In genomic region chrX:155214291-155215136, GRCm38 (mm10) we compare ENCODE assay signal across 8 mouse cellular contexts. TPM values are rescaled to one million over a fixed set of nuclear protein-coding genes. Genes with fewer than 3 reads are reported as not detected.
DNase-seq lines count a peak whose midpoint lies in the region; ATAC-seq and TF ChIP-seq lines count a peak whose summit lies in the region.
"Had no signal": no experiment of that assay in that cellular context is flagged by ENCODE, and none has a peak within 500 bp of the region (broad histone marks: within the 10 kb centered on the region; RNA-seq: fewer than 3 reads in every experiment).

No protein-coding gene starts in this region.

- H3K79me2 ChIP-seq in MEL (ENCODE audit: control insufficient read depth, insufficient read depth, low read length, poor library complexity): peaks cover 2% of the 10 kb centered on the region

- no peak for TF ChIP-seq RAD21 in MEL (IDR thresholded peaks at IDR 0.05; ENCODE audit: low read depth, low read length)

- peak overlapping the region; percentile 51 for H3K4me2 ChIP-seq in kidney, embryonic 16.5 days (replicated peaks; ENCODE audit: low read depth, low read length)
- H3K4me2 ChIP-seq in kidney, embryonic 14.5 days (replicated peaks; ENCODE audit: low read depth, low read length): no peak overlapping the region
- no peak overlapping the region for H3K4me2 ChIP-seq in midbrain, embryonic 11.5 days

- H3K9me3 ChIP-seq in kidney, embryonic 16.5 days (ENCODE audit: low read length): no peaks in the 10 kb centered on the region
- no peaks in the 10 kb centered on the region for H3K9me3 ChIP-seq in kidney, embryonic 14.5 days (ENCODE audit: control insufficient read depth, low read length)
- no peaks in the 10 kb centered on the region for H3K9me3 ChIP-seq in MEL (replicated peaks; ENCODE audit: insufficient read depth, low read length)
- no peaks in the 10 kb centered on the region for H3K9me3 ChIP-seq in midbrain, embryonic 11.5 days (ENCODE audit: control insufficient read depth, low read length)

- no peak overlapping the region for H3K9ac ChIP-seq in kidney, embryonic 16.5 days (replicated peaks; ENCODE audit: low read length)
- H3K9ac ChIP-seq in kidney, embryonic 14.5 days (ENCODE audit: low read depth, low read length): no peak overlapping the region
- H3K9ac ChIP-seq in MEL (ENCODE audit: control insufficient read depth, low read depth, low read length, poor library complexity, severe bottlenecking): peak overlapping the region; percentile 76
- H3K9ac ChIP-seq in midbrain, embryonic 11.5 days (ENCODE audit: low read length): no peak overlapping the region

- WGBS in kidney, embryonic 16.5 days: 70% methylated on average over 5 of the region's 5 CpGs
- WGBS in kidney, embryonic 14.5 days: 88% methylated on average over 5 of the region's 5 CpGs
- 89% methylated on average over 5 of the region's 5 CpGs for WGBS in midbrain, embryonic 11.5 days

- no peaks in the 10 kb centered on the region for H3K4me1 ChIP-seq in kidney, embryonic 16.5 days (ENCODE audit: insufficient read depth, low read length)
- no peaks in the 10 kb centered on the region for H3K4me1 ChIP-seq in kidney, embryonic 14.5 days (ENCODE audit: control insufficient read depth, insufficient read depth, low read length)
- H3K4me1 ChIP-seq in MEL (ENCODE audit: control insufficient read depth in 1 of 2, insufficient read depth in 2 of 2, low read length in 2 of 2): peaks cover 0 to 2% of the 10 kb centered on the region in 2 experiments; a peak in 1 of 4 replicates
- H3K4me1 ChIP-seq in midbrain, embryonic 11.5 days (ENCODE audit: control insufficient read depth, insufficient read depth, low read length): no peaks in the 10 kb centered on the region

- no peak for ATAC-seq in kidney, embryonic 16.5 days (ENCODE audit: low FRiP score, low TSS enrichment)
- ATAC-seq in kidney, embryonic 14.5 days (ENCODE audit: low FRiP score, low TSS enrichment): no peak
- no peak for ATAC-seq in midbrain, embryonic 11.5 days (ENCODE audit: low FRiP score)

- peak overlapping the region; percentile 51 for H3K4me3 ChIP-seq in kidney, embryonic 16.5 days (ENCODE audit: low read length)
- no peak overlapping the region for H3K4me3 ChIP-seq in kidney, embryonic 14.5 days (ENCODE audit: low read length)
- peak overlapping the region in 1 of 2 experiments; percentile 98; a peak in 2 of 4 replicates for H3K4me3 ChIP-seq in MEL (ENCODE audit: control insufficient read depth in 1 of 2, insufficient read depth in 1 of 2, low read depth in 2 of 2, low read length in 2 of 2)
- H3K4me3 ChIP-seq in midbrain, embryonic 11.5 days (ENCODE audit: low read depth, low read length): no peak overlapping the region

- peak; percentile 70 for DNase-seq in MEL (ENCODE audit: low read depth, low spot score)
- peak; percentile 9 for DNase-seq in induced T-regulatory cell, adult 2 months (ENCODE audit: low read depth)
- DNase-seq in lung, postnatal 36 days: peak; percentile 56
- DNase-seq in midbrain, embryonic 11.5 days (ENCODE audit: low spot score, missing footprints): no peak
- no peak for DNase-seq in gastrocnemius, postnatal 10 days
- DNase-seq: retina, postnatal 1 day had no signal

- no peaks in the 10 kb centered on the region for H3K36me3 ChIP-seq in kidney, embryonic 16.5 days (ENCODE audit: insufficient read depth, low read length)
- H3K36me3 ChIP-seq in kidney, embryonic 14.5 days (ENCODE audit: control insufficient read depth, insufficient read depth, low read length): no peaks in the 10 kb centered on the region
- peaks cover 2 to 7% of the 10 kb centered on the region in 2 experiments; a peak in 3 of 4 replicates for H3K36me3 ChIP-seq in MEL (ENCODE audit: control insufficient read depth in 1 of 2, insufficient read depth in 2 of 2, low read length in 2 of 2)
- no peaks in the 10 kb centered on the region for H3K36me3 ChIP-seq in midbrain, embryonic 11.5 days (ENCODE audit: control insufficient read depth, insufficient read depth, low read length)

- no peak for TF ChIP-seq CTCF in MEL (IDR thresholded peaks at IDR 0.05 in 2 of 3, conservative IDR thresholded peaks at IDR 0.05 in 1 of 3; ENCODE audit: control insufficient read depth in 1 of 3, insufficient read depth in 1 of 3, low read depth in 2 of 3, low read length in 3 of 3, poor library complexity in 1 of 3, severe bottlenecking in 1 of 3)

- no peak for TF ChIP-seq POLR2A in MEL (IDR thresholded peaks at IDR 0.05; ENCODE audit: control insufficient read depth in 1 of 2, insufficient read depth in 1 of 2, low read depth in 1 of 2, low read length in 2 of 2, poor library complexity in 1 of 2)

- no peak overlapping the region for H3K27ac ChIP-seq in kidney, embryonic 16.5 days (ENCODE audit: low read length)
- no peak overlapping the region for H3K27ac ChIP-seq in kidney, embryonic 14.5 days (ENCODE audit: low read depth, low read length)
- peak overlapping the region; percentile 40; the same call in 1 of the 2 replicates for H3K27ac ChIP-seq in MEL (ENCODE audit: control insufficient read depth, low read depth, low read length)
- H3K27ac ChIP-seq in midbrain, embryonic 11.5 days (ENCODE audit: low read depth, low read length): no peak overlapping the region

- H3K27me3 ChIP-seq in kidney, embryonic 16.5 days (ENCODE audit: insufficient read depth, low read length): no peaks in the 10 kb centered on the region
- no peaks in the 10 kb centered on the region for H3K27me3 ChIP-seq in kidney, embryonic 14.5 days (ENCODE audit: control insufficient read depth, insufficient read depth, low read length)
- no peaks in the 10 kb centered on the region for H3K27me3 ChIP-seq in MEL (ENCODE audit: control insufficient read depth in 1 of 2, insufficient read depth in 2 of 2, low read length in 2 of 2)
- no peaks in the 10 kb centered on the region for H3K27me3 ChIP-seq in midbrain, embryonic 11.5 days (ENCODE audit: control insufficient read depth, insufficient read depth, low read length)

- peak in 1 of 2 experiments; percentile 21; a peak in 1 of 4 replicates for TF ChIP-seq EP300 in MEL (IDR thresholded peaks at IDR 0.05; ENCODE audit: low read depth in 1 of 2, low read length in 2 of 2)

TF ChIP-seq in MEL, 35 proteins besides CTCF, POLR2A, EP300 and RAD21:
- TF ChIP-seq HCFC1 (IDR thresholded peaks at IDR 0.05; ENCODE audit: low read depth, low read length): no peak
- TF ChIP-seq ZKSCAN1 (IDR thresholded peaks at IDR 0.05; ENCODE audit: low read depth, low read length): peak; percentile 33; the same call in 1 of the 2 replicates
- no peak for TF ChIP-seq E2F4 (IDR thresholded peaks at IDR 0.05; ENCODE audit: borderline replicate concordance, low read depth, low read length)
- peak; percentile 98 for TF ChIP-seq ZNF384 (IDR thresholded peaks at IDR 0.05; ENCODE audit: low read depth, low read length)
- no peak for TF ChIP-seq ELF1 (IDR thresholded peaks at IDR 0.05; ENCODE audit: low read depth, low read length)
- TF ChIP-seq MEF2A (IDR thresholded peaks at IDR 0.05; ENCODE audit: extremely low read depth, insufficient replicate concordance, low read depth, low read length, poor library complexity, severe bottlenecking): no peak
- no peak for TF ChIP-seq MXI1 (IDR thresholded peaks at IDR 0.05; ENCODE audit: low read depth, low read length)
- TF ChIP-seq MAFK (IDR thresholded peaks at IDR 0.05; ENCODE audit: borderline replicate concordance, low read depth, low read length): no peak
- TF ChIP-seq RCOR1 (IDR thresholded peaks at IDR 0.05; ENCODE audit: low read depth, low read length): no peak
- TF ChIP-seq MAZ (IDR thresholded peaks at IDR 0.05; ENCODE audit: low read depth, low read length): no peak
- peak; percentile 34; the same call in 1 of the 2 replicates for TF ChIP-seq SIN3A (IDR thresholded peaks at IDR 0.05; ENCODE audit: low read length)
- no peak for TF ChIP-seq USF2 (IDR thresholded peaks at IDR 0.05; ENCODE audit: borderline replicate concordance in 1 of 2, insufficient read depth in 1 of 2, low read depth in 1 of 2, low read length in 2 of 2)
- no peak for TF ChIP-seq NRF1 (IDR thresholded peaks at IDR 0.05; ENCODE audit: insufficient read depth, low read depth, low read length, poor library complexity, severe bottlenecking)
- peak; percentile 16; the same call in 1 of the 2 replicates for TF ChIP-seq ETS1 (IDR thresholded peaks at IDR 0.05; ENCODE audit: low read depth, low read length)
- no peak for TF ChIP-seq CHD2 (IDR thresholded peaks at IDR 0.05; ENCODE audit: low read length)

RNA-seq across cellular contexts. Expression of gene Sat1, which starts 1.7 kb away (rescaled TPM):
- 207 and 217 TPM in 2 replicates for polyA plus RNA-seq in kidney, embryonic 16.5 days (2015; fragmentation: Nextera tagmentation; extraction: Ambion mirVana)
- polyA plus RNA-seq in kidney, embryonic 14.5 days (2014; fragmentation: Nextera tagmentation; extraction: Ambion mirVana): 130 and 140 TPM in 2 replicates
- 70.8 and 74.3 TPM in 2 replicates for total RNA-seq in MEL (2012; rRNA removed)
- polyA plus RNA-seq in MEL (2012; ENCODE audit: insufficient read depth in 1 of 2, insufficient read length in 2 of 2, low read depth in 1 of 2, low replicate concordance in 2 of 2, missing spikeins in 1 of 2): 100 to 1,000 TPM in 1 of 2 experiments, 10 to 100 TPM in 1; 73.7 to 167 TPM
- 83.3 and 87.5 TPM in 2 replicates for polyA plus RNA-seq in midbrain, embryonic 11.5 days (2014; fragmentation: Nextera tagmentation; extraction: Ambion mirVana)
- 10 to 100 TPM; 23.7 to 24.2 TPM for total RNA-seq in gastrocnemius, postnatal 10 days (2021)

RNA-seq across cellular contexts. Expression of gene Acot9, which starts 47.7 kb away (rescaled TPM):
- polyA plus RNA-seq in kidney, embryonic 16.5 days (2015; fragmentation: Nextera tagmentation; extraction: Ambion mirVana): 38.4 and 43.5 TPM in 2 replicates
- polyA plus RNA-seq in kidney, embryonic 14.5 days (2014; fragmentation: Nextera tagmentation; extraction: Ambion mirVana): 31.8 and 34.8 TPM in 2 replicates
- 56.3 and 61.2 TPM in 2 replicates for total RNA-seq in MEL (2012; rRNA removed)
- polyA plus RNA-seq in MEL (2012; ENCODE audit: insufficient read depth in 1 of 2, insufficient read length in 2 of 2, low read depth in 1 of 2, low replicate concordance in 2 of 2, missing spikeins in 1 of 2): 10 to 100 TPM in 1 of 2 experiments, not detected in 1; 52.6 TPM
- 23.6 and 25.9 TPM in 2 replicates for polyA plus RNA-seq in midbrain, embryonic 11.5 days (2014; fragmentation: Nextera tagmentation; extraction: Ambion mirVana)
- 10 to 100 TPM; 28.0 to 28.8 TPM for total RNA-seq in gastrocnemius, postnatal 10 days (2021)

Comparison
In these comparisons a context has a peak if more than half of its experiments do, and no peak if none do; other contexts are left out.
1. DNase-seq: peak in MEL (single experiment), induced T-regulatory cell, adult 2 months (single experiment) and lung, postnatal 36 days (single experiment); none in midbrain, embryonic 11.5 days (single experiment) and gastrocnemius, postnatal 10 days (single experiment).